Mouse (Mus musculus) neural tube, embryonic 14.5 days (tissue): ENCODE data around the gene Wasf3. TPM values are rescaled to one million over a fixed set of nuclear protein-coding genes. Genes with fewer than 3 reads are reported as not detected.

Experiments used
- ATAC-seq: fragments of 200-750 bp; cut with Nextera tagmentation; 2 replicates; pipeline ENCODE4 v1.8.0; 2017; ENCODE audit warnings: low read depth, mild to moderate bottlenecking, moderate TSS enrichment, moderate library complexity
- H3K27ac ChIP-seq: fragments of 300-500 bp; sonication (generic); 2 replicates; pipeline ENCODE4 v1.5.1; 2014; ENCODE audit warnings: low read depth, mild to moderate bottlenecking, control low read depth, low read length, moderate library complexity, mixed read lengths
- H3K27me3 ChIP-seq: fragments of 300-500 bp; sonication (generic); 2 replicates; pipeline ENCODE4 v1.6.1; 2014; ENCODE audit warnings: low read length; ENCODE audit not compliant: control insufficient read depth, insufficient read depth
- H3K36me3 ChIP-seq: fragments of 300-500 bp; sonication (generic); 2 replicates; pipeline ENCODE4 v1.6.1; 2014; ENCODE audit warnings: low read length, mixed read lengths; ENCODE audit not compliant: control insufficient read depth, insufficient read depth
- H3K4me1 ChIP-seq: fragments of 300-500 bp; sonication (generic); 2 replicates; pipeline ENCODE4 v1.6.1; 2014; ENCODE audit warnings: low read length; ENCODE audit not compliant: control insufficient read depth, insufficient read depth
- H3K4me2 ChIP-seq: fragments of 300-500 bp; sonication (generic); 2 replicates; pipeline ENCODE4 v1.6.1; 2014; ENCODE audit warnings: mild to moderate bottlenecking, low read depth, low read length, control low read depth
- H3K4me3 ChIP-seq: fragments of 300-500 bp; sonication (generic); 2 replicates; pipeline ENCODE4 v1.5.1; 2014; ENCODE audit warnings: low read depth, low read length, control low read depth, mixed read lengths
- H3K9ac ChIP-seq: fragments of 300-500 bp; sonication (generic); replicated peaks from 2 replicates; pipeline ENCODE4 v1.6.1; 2014; ENCODE audit warnings: low read depth, mild to moderate bottlenecking, control low read depth, low read length, mixed read lengths
- H3K9me3 ChIP-seq: fragments of 300-500 bp; sonication (generic); 2 replicates; pipeline ENCODE4 v1.6.1; 2016; ENCODE audit warnings: low read length; ENCODE audit not compliant: control insufficient read depth
- WGBS: fragments of 180-500 bp; shearing (Covaris S2); extraction: QIAGEN DNeasy Blood & Tissue Kit; methylation state at CpG from one replicate; pipeline ENCODE4 v1.1.7; 2014; 5-methylcytosine and 5-hydroxymethylcytosine counted together
- polyA plus RNA-seq: library from polyadenylated mRNA; unstranded; fragments of >200 nt; fragmentation: Nextera tagmentation; extraction: Ambion mirVana; gene quantifications from 2 replicates; pipeline ENCODE4 v1.2.1, GENCODE M21; 2014

The Wasf3 gene
- polyA plus RNA-seq, 1 experiment from 2014 or later, result 13.5 TPM

- Histone ChIP-seq H3K4me2 (no peak overlapping the region), H3K27me3 (no peaks in the 10 kb centered on the region), H3K9me3 (no peaks in the 10 kb centered on the region), H3K27ac (no peak overlapping the region), H3K4me1 (no peaks in the 10 kb centered on the region), H3K9ac (no peak overlapping the region), H3K36me3 (no peaks in the 10 kb centered on the region), H3K4me3 (no peak overlapping the region)
- ATAC-seq, result no peak
- WGBS, result 86% methylated on average over 4 of the region's 4 CpGs
Measured at GRCm38 (mm10) chr5:146425656-146426055, 40.9 kb downstream of the Wasf3 start.

GRCm38 (mm10) chr5:146428109-146428508 lies 43.3 kb downstream of the Wasf3 start:
- Histone ChIP-seq H3K4me1 (no peaks in the 10 kb centered on the region), H3K9ac (no peak overlapping the region), H3K9me3 (no peaks in the 10 kb centered on the region), H3K4me3 (no peak overlapping the region), H3K36me3 (no peaks in the 10 kb centered on the region), H3K4me2 (no peak overlapping the region), H3K27ac (no peak overlapping the region), H3K27me3 (no peaks in the 10 kb centered on the region)
- no peak for ATAC-seq
- WGBS, result 89% methylated on average over 4 of the region's 4 CpGs

DNA sequence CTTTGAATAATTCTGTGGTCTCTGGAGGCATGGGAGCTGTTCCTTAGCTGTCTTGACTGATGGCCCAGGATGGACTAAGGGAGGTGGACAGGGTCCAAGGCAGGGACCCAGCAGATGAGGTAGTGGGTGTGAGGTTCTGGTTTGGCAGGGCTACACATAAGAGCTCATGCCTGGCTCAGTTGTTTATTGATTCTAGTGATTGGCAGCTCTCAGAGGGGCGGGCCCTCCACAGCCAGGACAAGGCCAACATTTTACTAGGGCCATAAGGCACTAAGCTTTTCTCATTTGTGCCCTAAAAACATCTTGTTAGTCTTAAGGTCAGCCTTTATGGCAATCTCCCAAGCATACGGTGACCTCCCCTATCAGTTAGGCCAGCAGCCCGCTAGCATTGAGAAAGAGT lies 47.0 kb downstream of the Wasf3 start:
- H3K4me3 ChIP-seq, result no peak overlapping the region
- no peaks in the 10 kb centered on the region for H3K36me3 ChIP-seq
- no peak overlapping the region for H3K9ac ChIP-seq
- H3K27me3 ChIP-seq, result no peaks in the 10 kb centered on the region
- no peak for ATAC-seq
- 76% methylated on average over 3 of the region's 3 CpGs for WGBS
- no peak overlapping the region for H3K4me2 ChIP-seq
- no peak overlapping the region for H3K27ac ChIP-seq
- H3K4me1 ChIP-seq, result no peaks in the 10 kb centered on the region
- no peaks in the 10 kb centered on the region for H3K9me3 ChIP-seq

DNA sequence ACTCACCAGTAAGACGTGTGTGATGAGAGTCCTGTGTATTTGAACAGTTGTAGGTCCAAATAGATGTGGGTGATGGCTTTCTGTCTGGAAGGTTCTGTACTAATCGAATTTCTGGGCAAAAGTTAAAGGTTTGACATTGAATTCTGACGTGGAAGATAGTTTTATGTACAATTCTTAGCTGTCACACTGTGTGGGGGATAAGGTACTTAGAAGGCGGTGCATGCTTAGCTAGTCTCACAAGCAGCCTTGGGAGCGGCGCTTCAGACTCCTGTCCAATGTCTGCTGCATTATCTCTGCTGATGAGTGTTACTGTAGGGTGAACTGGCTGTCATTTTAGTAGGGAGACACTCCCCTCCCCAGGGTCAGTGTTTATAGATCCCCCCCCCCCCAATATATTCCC lies 47.7 kb downstream of the Wasf3 start:
- Histone ChIP-seq H3K27me3 (no peaks in the 10 kb centered on the region), H3K4me3 (no peak overlapping the region), H3K4me2 (no peak overlapping the region), H3K27ac (no peak overlapping the region), H3K4me1 (no peaks in the 10 kb centered on the region), H3K9me3 (no peaks in the 10 kb centered on the region), H3K9ac (no peak overlapping the region), H3K36me3 (no peaks in the 10 kb centered on the region)
- ATAC-seq, result no peak
- 92% methylated on average over 6 of the region's 6 CpGs for WGBS

DNA sequence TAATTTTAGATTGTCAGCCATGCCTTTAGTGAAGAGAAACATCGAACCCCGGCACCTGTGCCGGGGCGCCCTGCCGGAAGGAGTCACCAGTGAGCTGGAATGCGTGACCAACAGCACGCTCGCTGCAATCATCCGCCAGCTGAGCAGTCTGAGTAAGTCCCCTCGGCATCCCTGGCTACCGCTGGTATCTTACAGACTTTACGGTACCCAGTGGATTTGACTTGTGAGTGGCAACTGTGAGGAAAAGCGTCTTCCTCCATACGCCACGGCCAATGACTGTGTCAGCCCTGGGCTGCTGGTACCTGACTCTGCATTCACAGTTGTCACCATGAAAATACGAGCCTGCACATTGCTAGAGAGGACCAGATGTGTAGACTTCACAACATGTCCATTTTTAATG lies 50.5 kb downstream of the Wasf3 start:
- Histone ChIP-seq H3K36me3 (no peaks in the 10 kb centered on the region; the same call in 1 of the 2 replicates), H3K9ac (no peak overlapping the region), H3K9me3 (no peaks in the 10 kb centered on the region), H3K27me3 (no peaks in the 10 kb centered on the region), H3K4me2 (no peak overlapping the region), H3K27ac (no peak overlapping the region), H3K4me1 (no peaks in the 10 kb centered on the region), H3K4me3 (no peak overlapping the region)
- no peak for ATAC-seq
- 81% methylated on average over 16 of the region's 16 CpGs for WGBS

- H3K4me2 ChIP-seq, result no peak overlapping the region
- WGBS, result 95% methylated on average over 11 of the region's 11 CpGs
Measured at GRCm38 (mm10) chr5:146436796-146437195, 52.0 kb downstream of the Wasf3 start.

GRCm38 (mm10) chr5:146439152-146439781 lies 54.5 kb downstream of the Wasf3 start:
- no peak overlapping the region for H3K4me2 ChIP-seq
- no peaks in the 10 kb centered on the region for H3K27me3 ChIP-seq
- H3K4me1 ChIP-seq, result no peaks in the 10 kb centered on the region
- WGBS, result 88% methylated on average over 7 of the region's 7 CpGs
- no peaks in the 10 kb centered on the region; the same call in 1 of the 2 replicates for H3K36me3 ChIP-seq
- no peaks in the 10 kb centered on the region for H3K9me3 ChIP-seq
- H3K4me3 ChIP-seq, result no peak overlapping the region
- H3K27ac ChIP-seq, result no peak overlapping the region
- H3K9ac ChIP-seq, result no peak overlapping the region
- no peak for ATAC-seq

More at GRCm38 (mm10) chr5:146436796-146437195, 52.0 kb downstream of the Wasf3 start:
- H3K4me3 ChIP-seq, result no peak overlapping the region
- no peak overlapping the region for H3K9ac ChIP-seq
- H3K9me3 ChIP-seq, result no peaks in the 10 kb centered on the region
- ATAC-seq, result no peak
- H3K36me3 ChIP-seq, result no peaks in the 10 kb centered on the region; the same call in 1 of the 2 replicates
- H3K4me1 ChIP-seq, result no peaks in the 10 kb centered on the region
- no peaks in the 10 kb centered on the region for H3K27me3 ChIP-seq
- H3K27ac ChIP-seq, result no peak overlapping the region

DNA sequence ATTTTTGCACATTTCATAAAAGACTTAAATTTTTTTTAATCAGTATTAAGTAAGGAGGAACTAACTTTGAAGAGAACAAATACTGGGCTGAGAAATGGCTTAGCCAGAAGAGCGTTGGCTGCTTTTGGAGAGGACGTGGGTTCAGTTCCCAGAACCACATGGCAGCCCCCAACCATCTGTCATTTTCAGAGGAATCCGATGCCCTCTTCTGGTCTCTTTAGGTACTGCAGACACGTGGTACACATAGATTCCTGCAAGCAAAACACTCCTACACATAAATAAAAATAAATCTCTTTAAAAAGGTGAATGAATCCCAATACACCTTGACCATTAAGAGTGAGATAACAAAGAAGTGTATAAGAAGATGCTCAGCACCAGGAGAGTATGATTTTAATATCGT lies 55.5 kb downstream of the Wasf3 start:
- H3K9ac ChIP-seq, result no peak overlapping the region
- WGBS, result 96% methylated on average over 5 of the region's 5 CpGs
- no peak for ATAC-seq
- H3K9me3 ChIP-seq, result no peaks in the 10 kb centered on the region
- no peak overlapping the region for H3K4me3 ChIP-seq
- no peaks in the 10 kb centered on the region for H3K4me1 ChIP-seq
- H3K27me3 ChIP-seq, result no peaks in the 10 kb centered on the region
- no peak overlapping the region for H3K4me2 ChIP-seq
- H3K36me3 ChIP-seq, result no peaks in the 10 kb centered on the region; the same call in 1 of the 2 replicates
- H3K27ac ChIP-seq, result no peak overlapping the region

DNA sequence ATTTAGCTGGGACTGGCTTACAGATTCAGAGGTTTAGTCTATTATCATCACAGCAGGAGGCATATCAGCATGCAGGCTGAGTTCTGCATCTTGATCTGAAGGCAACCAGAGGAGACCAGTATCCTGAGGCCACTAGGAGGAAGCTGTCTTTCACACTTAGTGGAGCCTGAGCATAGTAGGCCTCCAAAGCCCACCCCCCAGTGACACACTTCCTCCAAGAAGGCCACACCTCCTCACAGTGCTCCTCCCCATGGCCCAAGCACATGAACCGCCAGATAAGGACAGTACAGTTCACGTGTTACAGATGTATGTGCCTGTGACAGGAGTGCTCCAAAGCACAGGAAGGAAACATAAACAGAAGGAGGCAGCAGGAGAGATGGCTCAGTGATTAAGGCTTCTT lies 58.0 kb downstream of the Wasf3 start:
- H3K4me2 ChIP-seq, result no peak overlapping the region
- WGBS, result 92% methylated on average over 2 of the region's 2 CpGs
- H3K27me3 ChIP-seq, result no peaks in the 10 kb centered on the region
- H3K9me3 ChIP-seq, result no peaks in the 10 kb centered on the region
- H3K36me3 ChIP-seq, result no peaks in the 10 kb centered on the region; the same call in 1 of the 2 replicates
- no peak overlapping the region for H3K9ac ChIP-seq
- no peaks in the 10 kb centered on the region for H3K4me1 ChIP-seq
- H3K4me3 ChIP-seq, result no peak overlapping the region
- ATAC-seq, result no peak
- no peak overlapping the region for H3K27ac ChIP-seq
